Mouse (Mus musculus): Measurements from ENCODE around the gene Dbx2. TPM values are rescaled to one million over a fixed set of nuclear protein-coding genes. Genes with fewer than 3 reads are reported as not detected.

Dbx2 gene
- total and polyA plus RNA-seq, 3 experiments = 0.14 to 1.1 (median 0.16) TPM

GRCm38 (mm10) chr15:95691129-95691528 is 35.4 kb upstream of the Dbx2 start:
- ATAC-seq (ENCODE audit: extremely low read depth, insufficient number of reproducible peaks, low FRiP score, poor library complexity, severe bottlenecking) = no peak

GRCm38 (mm10) chr15:95682620-95683019 is 26.9 kb upstream of the Dbx2 start:
- H3K36me3 ChIP-seq (replicated peaks) = no peaks in the 10 kb centered on the region
- no peak for ATAC-seq (ENCODE audit: extremely low read depth, insufficient number of reproducible peaks, low FRiP score, poor library complexity, severe bottlenecking)

More at GRCm38 (mm10) chr15:95691129-95691528, 35.4 kb upstream of the Dbx2 start:
- Histone ChIP-seq H3K9me3 (replicated peaks) (peaks cover 4% of the 10 kb centered on the region; the same call in 1 of the 2 replicates), H3K4me3 (ENCODE audit: low read depth, low read length) (no peak overlapping the region), H3K27me3 (ENCODE audit: insufficient read depth, low read length) (no peaks in the 10 kb centered on the region), H3K4me1 (ENCODE audit: insufficient read depth, low read depth, low read length) (peaks cover 13% of the 10 kb centered on the region; the same call in 1 of the 2 replicates), H3K36me3 (replicated peaks) (no peaks in the 10 kb centered on the region)
- no peak for DNase-seq (ENCODE audit: low spot score)
- TF ChIP-seq POLR2AphosphoS5 (IDR thresholded peaks at IDR 0.05; ENCODE audit: insufficient replicate concordance, low read depth, low read length) (no peak), CTCF (IDR thresholded peaks at IDR 0.05; ENCODE audit: low read depth, low read length) (no peak), TAL1 (conservative IDR thresholded peaks at IDR 0.05; ENCODE audit: low read depth, low read length) (no peak), GATA1 (IDR thresholded peaks at IDR 0.05; ENCODE audit: borderline replicate concordance, low read length) (no peak), GATA2 (IDR thresholded peaks at IDR 0.05; ENCODE audit: borderline replicate concordance, low read depth, low read length) (no peak)

DNA sequence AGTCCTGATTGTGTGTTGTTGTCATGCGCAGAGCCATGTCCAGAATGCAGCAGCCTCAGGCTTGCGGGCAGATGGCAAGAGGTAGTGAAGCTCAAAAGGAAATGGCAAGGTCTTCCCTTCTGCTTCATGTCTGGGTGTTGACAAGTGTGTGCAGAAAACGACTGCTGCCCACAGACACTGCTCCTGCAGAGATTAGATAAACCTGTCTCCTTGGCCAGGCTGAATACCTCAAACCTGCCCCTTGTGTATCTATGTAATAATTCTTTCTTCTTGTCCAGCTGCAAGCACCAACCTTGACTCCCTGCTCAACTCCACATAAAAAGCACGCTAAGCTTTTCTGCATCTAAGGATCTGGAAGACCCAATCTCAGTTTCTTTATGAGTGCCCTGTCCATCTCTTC is 19.9 kb upstream of the Dbx2 start:
- ATAC-seq (ENCODE audit: extremely low read depth, insufficient number of reproducible peaks, low FRiP score, poor library complexity, severe bottlenecking) (peak; percentile 51), DNase-seq (ENCODE audit: low spot score) (no peak)
- no peak overlapping the region for H3K4me3 ChIP-seq (ENCODE audit: low read depth, low read length)
- no peak for TF ChIP-seq POLR2AphosphoS5 (IDR thresholded peaks at IDR 0.05; ENCODE audit: insufficient replicate concordance, low read depth, low read length)
- peak; percentile 34; the same call in 1 of the 2 replicates for TF ChIP-seq TAL1 (conservative IDR thresholded peaks at IDR 0.05; ENCODE audit: low read depth, low read length)
- no peaks in the 10 kb centered on the region for H3K27me3 ChIP-seq (ENCODE audit: insufficient read depth, low read length)
- H3K4me1 ChIP-seq (ENCODE audit: insufficient read depth, low read depth, low read length) = peaks cover 34% of the 10 kb centered on the region
- H3K9me3 ChIP-seq (replicated peaks) = peaks cover 5% of the 10 kb centered on the region
- H3K36me3 ChIP-seq (replicated peaks) = no peaks in the 10 kb centered on the region

More at GRCm38 (mm10) chr15:95682620-95683019, 26.9 kb upstream of the Dbx2 start:
- Histone ChIP-seq H3K4me1 (ENCODE audit: insufficient read depth, low read depth, low read length) (peaks cover 19% of the 10 kb centered on the region), H3K9me3 (replicated peaks) (no peaks in the 10 kb centered on the region), H3K4me3 (ENCODE audit: low read depth, low read length) (no peak overlapping the region), H3K27me3 (ENCODE audit: insufficient read depth, low read length) (no peaks in the 10 kb centered on the region)
- no peak for DNase-seq (ENCODE audit: low spot score)
- TF ChIP-seq GATA2 (IDR thresholded peaks at IDR 0.05; ENCODE audit: borderline replicate concordance, low read depth, low read length) (no peak), POLR2AphosphoS5 (IDR thresholded peaks at IDR 0.05; ENCODE audit: insufficient replicate concordance, low read depth, low read length) (no peak), TAL1 (conservative IDR thresholded peaks at IDR 0.05; ENCODE audit: low read depth, low read length) (no peak), GATA1 (IDR thresholded peaks at IDR 0.05; ENCODE audit: borderline replicate concordance, low read length) (no peak), CTCF (IDR thresholded peaks at IDR 0.05; ENCODE audit: low read depth, low read length) (no peak)

GRCm38 (mm10) chr15:95675176-95675575 is 19.4 kb upstream of the Dbx2 start:
- ATAC-seq (ENCODE audit: extremely low read depth, insufficient number of reproducible peaks, low FRiP score, poor library complexity, severe bottlenecking) = no peak
- Histone ChIP-seq H3K27me3 (ENCODE audit: insufficient read depth, low read length) (no peaks in the 10 kb centered on the region), H3K4me1 (ENCODE audit: insufficient read depth, low read depth, low read length) (peaks cover 34% of the 10 kb centered on the region), H3K36me3 (replicated peaks) (no peaks in the 10 kb centered on the region), H3K9me3 (replicated peaks) (peaks cover 5% of the 10 kb centered on the region), H3K4me3 (ENCODE audit: low read depth, low read length) (no peak overlapping the region)
- DNase-seq (ENCODE audit: low spot score) = no peak
- TF ChIP-seq GATA1 (IDR thresholded peaks at IDR 0.05; ENCODE audit: borderline replicate concordance, low read length) = no peak
- TF ChIP-seq CTCF (IDR thresholded peaks at IDR 0.05; ENCODE audit: low read depth, low read length) = no peak
- no peak for TF ChIP-seq GATA2 (IDR thresholded peaks at IDR 0.05; ENCODE audit: borderline replicate concordance, low read depth, low read length)
- TF ChIP-seq TAL1 (conservative IDR thresholded peaks at IDR 0.05; ENCODE audit: low read depth, low read length) = no peak
- no peak for TF ChIP-seq POLR2AphosphoS5 (IDR thresholded peaks at IDR 0.05; ENCODE audit: insufficient replicate concordance, low read depth, low read length)

- Histone ChIP-seq H3K9me3 (replicated peaks) (no peaks in the 10 kb centered on the region), H3K36me3 (replicated peaks) (no peaks in the 10 kb centered on the region), H3K4me1 (ENCODE audit: insufficient read depth, low read depth, low read length) (peaks cover 15% of the 10 kb centered on the region), H3K4me3 (ENCODE audit: low read depth, low read length) (no peak overlapping the region), H3K27me3 (ENCODE audit: insufficient read depth, low read length) (no peaks in the 10 kb centered on the region)
- TF ChIP-seq CTCF (IDR thresholded peaks at IDR 0.05; ENCODE audit: low read depth, low read length) (no peak), TAL1 (conservative IDR thresholded peaks at IDR 0.05; ENCODE audit: low read depth, low read length) (no peak), POLR2AphosphoS5 (IDR thresholded peaks at IDR 0.05; ENCODE audit: insufficient replicate concordance, low read depth, low read length) (no peak), GATA2 (IDR thresholded peaks at IDR 0.05; ENCODE audit: borderline replicate concordance, low read depth, low read length) (no peak), GATA1 (IDR thresholded peaks at IDR 0.05; ENCODE audit: borderline replicate concordance, low read length) (no peak)
- ATAC-seq (ENCODE audit: extremely low read depth, insufficient number of reproducible peaks, low FRiP score, poor library complexity, severe bottlenecking) (no peak), DNase-seq (ENCODE audit: low spot score) (no peak)
These were observed 11.4 kb upstream of the Dbx2 start for GRCm38 (mm10) chr15:95667209-95667608.

DNA sequence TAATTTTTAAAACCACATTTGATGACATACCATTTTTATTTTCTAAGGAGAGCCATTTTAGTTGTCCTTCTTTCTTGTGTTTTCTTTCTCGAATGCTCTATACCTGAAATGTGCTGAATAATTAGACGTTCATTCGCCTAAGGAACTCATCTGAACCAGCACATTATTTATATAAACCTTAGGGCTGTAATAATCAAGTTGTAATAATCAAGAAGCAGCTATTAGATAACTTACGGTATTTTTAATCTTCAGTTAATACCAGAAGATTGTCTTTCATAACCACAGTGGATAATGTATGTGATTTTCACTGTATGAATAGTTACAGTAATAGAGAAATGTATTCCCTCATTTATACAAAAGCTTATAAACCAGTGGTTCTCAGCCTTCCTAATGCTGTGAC is 9.2 kb upstream of the Dbx2 start:
- H3K4me1 ChIP-seq (ENCODE audit: insufficient read depth, low read depth, low read length) = peaks cover 31% of the 10 kb centered on the region
- TF ChIP-seq POLR2AphosphoS5 (IDR thresholded peaks at IDR 0.05; ENCODE audit: insufficient replicate concordance, low read depth, low read length) (no peak), GATA2 (IDR thresholded peaks at IDR 0.05; ENCODE audit: borderline replicate concordance, low read depth, low read length) (no peak), CTCF (IDR thresholded peaks at IDR 0.05; ENCODE audit: low read depth, low read length) (no peak), TAL1 (conservative IDR thresholded peaks at IDR 0.05; ENCODE audit: low read depth, low read length) (no peak), GATA1 (IDR thresholded peaks at IDR 0.05; ENCODE audit: borderline replicate concordance, low read length) (no peak)
- H3K36me3 ChIP-seq (replicated peaks) = no peaks in the 10 kb centered on the region
- DNase-seq (ENCODE audit: low spot score) = no peak
- ATAC-seq (ENCODE audit: extremely low read depth, insufficient number of reproducible peaks, low FRiP score, poor library complexity, severe bottlenecking) = no peak
- H3K9me3 ChIP-seq (replicated peaks) = no peaks in the 10 kb centered on the region
- H3K27me3 ChIP-seq (ENCODE audit: insufficient read depth, low read length) = no peaks in the 10 kb centered on the region
- no peak overlapping the region for H3K4me3 ChIP-seq (ENCODE audit: low read depth, low read length)

All from G1E (cell line).